In genomic region chr12:80739482-80739881, GRCm38 (mm10) we compare ENCODE assay signal across 10 mouse cellular contexts. TPM values are rescaled to one million over a fixed set of nuclear protein-coding genes. Genes with fewer than 3 reads are reported as not detected.
DNase-seq lines count a peak whose midpoint lies in the region; ATAC-seq and TF ChIP-seq lines count a peak whose summit lies in the region.
"Had no signal": no experiment of that assay in that cellular context is flagged by ENCODE, and none has a peak within 500 bp of the region (broad histone marks: within the 10 kb centered on the region; RNA-seq: fewer than 3 reads in every experiment).

No protein-coding gene starts in this region.

- H3K4me1 ChIP-seq in kidney, embryonic 15.5 days: peaks cover 4% of the 10 kb centered on the region; the same call in 1 of the 2 replicates
- H3K4me1 ChIP-seq in spleen, adult 2 months (ENCODE audit: control insufficient read depth, insufficient read depth, insufficient read length): no peaks in the 10 kb centered on the region

- H3K9ac ChIP-seq in kidney, embryonic 15.5 days: no peak overlapping the region
- H3K9ac ChIP-seq: hindbrain, embryonic 15.5 days had no signal

- no peak for TF ChIP-seq POLR2A in spleen, adult 2 months (IDR thresholded peaks at IDR 0.05; ENCODE audit: low read depth, low read length)

- H3K9me3 ChIP-seq in kidney, embryonic 15.5 days (replicated peaks): no peaks in the 10 kb centered on the region
- H3K9me3 ChIP-seq: hindbrain, embryonic 15.5 days had no signal

- H3K4me3 ChIP-seq in kidney, embryonic 15.5 days (replicated peaks): no peak overlapping the region
- no peak overlapping the region for H3K4me3 ChIP-seq in spleen, adult 2 months (ENCODE audit: extremely low read depth, insufficient read depth, insufficient read length)
- H3K4me3 ChIP-seq: hindbrain, embryonic 15.5 days; myocyte had no signal

- no peak for ATAC-seq in kidney, embryonic 15.5 days (replicated peaks; ENCODE audit: low FRiP score)
- ATAC-seq in erythroblast, adult 5-6 weeks (replicated peaks; ENCODE audit: low FRiP score, poor library complexity, severe bottlenecking): 0 out of 2 replicates have a peak, but pooled peaks have one; percentile 27

- peak; percentile 62 for DNase-seq in kidney, adult 18-20 months
- peak; percentile 45 for DNase-seq in T-cell, adult 2 months (ENCODE audit: low spot score)
- peak in 1 of 2 experiments; percentile 21 for DNase-seq in spleen, adult 2 months (ENCODE audit: low read depth in 1 of 2, low spot score in 2 of 2)
- DNase-seq in frontal cortex, postnatal 36 days (ENCODE audit: low spot score in 2 of 2): no peak
- DNase-seq in layer of hippocampus, postnatal 36 days: no peak
- no peak for DNase-seq in MN1 (ENCODE audit: low spot score)

- TF ChIP-seq CTCF in spleen, adult 2 months (IDR thresholded peaks at IDR 0.05; ENCODE audit: extremely low read depth, insufficient read depth, insufficient read length, insufficient replicate concordance): peak; percentile 41; the same call in 1 of the 2 replicates

- no peaks in the 10 kb centered on the region for H3K36me3 ChIP-seq in kidney, embryonic 15.5 days
- no peaks in the 10 kb centered on the region for H3K36me3 ChIP-seq in spleen, adult 2 months (ENCODE audit: control insufficient read depth, insufficient read depth, low read length)
- H3K36me3 ChIP-seq: hindbrain, embryonic 15.5 days had no signal

- H3K27me3 ChIP-seq in kidney, embryonic 15.5 days: peaks cover 23% of the 10 kb centered on the region
- H3K27me3 ChIP-seq in spleen, adult 2 months (ENCODE audit: control insufficient read depth, insufficient read depth, low read length): peaks cover 3% of the 10 kb centered on the region; the same call in 1 of the 2 replicates
- H3K27me3 ChIP-seq: hindbrain, embryonic 15.5 days had no signal

- 29% methylated on average over 9 of the region's 9 CpGs for WGBS in kidney, embryonic 15.5 days
- 36% methylated on average over 9 of the region's 9 CpGs for WGBS in spleen, adult 2 months

- H3K4me2 ChIP-seq in kidney, embryonic 15.5 days: no peak overlapping the region
- H3K4me2 ChIP-seq: hindbrain, embryonic 15.5 days had no signal

- H3K27ac ChIP-seq in kidney, embryonic 15.5 days: no peak overlapping the region
- H3K27ac ChIP-seq in spleen, adult 2 months (ENCODE audit: insufficient read depth, low read length): no peak overlapping the region
- H3K27ac ChIP-seq: hindbrain, embryonic 15.5 days had no signal

RNA-seq across cellular contexts. Expression of gene Ccdc177, which starts 21.0 kb away (rescaled TPM):
- polyA plus RNA-seq in kidney, embryonic 15.5 days (2015; fragmentation: Nextera tagmentation; extraction: Ambion mirVana): 0.14 and 0.17 TPM in 2 replicates
- total RNA-seq in erythroblast, adult 5-6 weeks (2015; ENCODE audit: low replicate concordance): not detected in 2 replicates
- total RNA-seq in erythroblast, adult 5-6 weeks (2017; ENCODE audit: low replicate concordance): not detected in 2 replicates
- not detected in 2 replicates for polyA plus RNA-seq in spleen, adult 2 months (2012; rRNA removed)
- total RNA-seq in layer of hippocampus, postnatal 36 days (2021): 10 to 100 TPM; 16.5 to 18.6 TPM
- polyA plus RNA-seq: myocyte had no signal

RNA-seq across cellular contexts. Expression of gene Plekhd1, which starts 47.1 kb away (rescaled TPM):
- 1.8 and 2.0 TPM in 2 replicates for polyA plus RNA-seq in kidney, embryonic 15.5 days (2015; fragmentation: Nextera tagmentation; extraction: Ambion mirVana)
- total RNA-seq in erythroblast, adult 5-6 weeks (2015; ENCODE audit: low replicate concordance): not detected in 2 replicates
- 0.77 TPM in 1 of 2 replicates, not detected in the other for total RNA-seq in erythroblast, adult 5-6 weeks (2017; ENCODE audit: low replicate concordance)
- 0.04 and 0.06 TPM in 2 replicates for polyA plus RNA-seq in spleen, adult 2 months (2012; rRNA removed)
- 1 to 10 TPM; 6.9 to 7.8 TPM for total RNA-seq in layer of hippocampus, postnatal 36 days (2021)
- polyA plus RNA-seq: myocyte had no signal

RNA-seq across cellular contexts. Expression of gene Susd6, which starts 50.8 kb away (rescaled TPM):
- polyA plus RNA-seq in kidney, embryonic 15.5 days (2015; fragmentation: Nextera tagmentation; extraction: Ambion mirVana): 15.2 and 15.6 TPM in 2 replicates
- 16.3 and 16.7 TPM in 2 replicates for total RNA-seq in erythroblast, adult 5-6 weeks (2015; ENCODE audit: low replicate concordance)
- total RNA-seq in erythroblast, adult 5-6 weeks (2017; ENCODE audit: low replicate concordance): 32.7 and 36.2 TPM in 2 replicates
- polyA plus RNA-seq in spleen, adult 2 months (2012; rRNA removed): 32.0 and 49.8 TPM in 2 replicates
- 10 to 100 TPM; 66.7 to 70.2 TPM for total RNA-seq in layer of hippocampus, postnatal 36 days (2021)

Comparison
In these comparisons a context has a peak if more than half of its experiments do, and no peak if none do; other contexts are left out.
1. DNase-seq: peak in kidney, adult 18-20 months (single experiment) and T-cell, adult 2 months (single experiment); none in frontal cortex, postnatal 36 days (0 of 2), layer of hippocampus, postnatal 36 days (0 of 2) and MN1 (single experiment).
2. RNA of gene Ccdc177, which starts 21.0 kb away (total RNA-seq): 16.5 to 18.6 TPM in layer of hippocampus, postnatal 36 days; not detected in erythroblast, adult 5-6 weeks; every median in the first group is over 10 times any median in the second.
3. RNA of gene Plekhd1, which starts 47.1 kb away (total RNA-seq): 6.9 to 7.8 TPM in layer of hippocampus, postnatal 36 days; 0.77 TPM in erythroblast, adult 5-6 weeks; every median in the first group is over 4 times any median in the second.